Mouse (Mus musculus): Measurements from ENCODE around the gene Gm20388. TPM values are rescaled to one million over a fixed set of nuclear protein-coding genes. Genes with fewer than 3 reads are reported as not detected.

Gene Gm20388
- polyA plus RNA-seq, 1 experiment from 2014 or later, result 5.5 TPM

- H3K4me2 ChIP-seq, result no peak overlapping the region
- ATAC-seq (ENCODE audit: borderline replicate concordance, extremely low read depth, low FRiP score, low TSS enrichment), result peak; percentile 88
- peaks cover 21% of the 10 kb centered on the region for H3K4me1 ChIP-seq
- H3K36me3 ChIP-seq, result no peaks in the 10 kb centered on the region
- peaks cover 20% of the 10 kb centered on the region for H3K27me3 ChIP-seq
- H3K27ac ChIP-seq, result peak overlapping the region; percentile 41; the same call in 1 of the 2 replicates
- 15% methylated on average over 8 of the region's 8 CpGs for WGBS
- no peak overlapping the region for H3K9ac ChIP-seq
- H3K9me3 ChIP-seq, result no peaks in the 10 kb centered on the region
- H3K4me3 ChIP-seq, result no peak overlapping the region
These were observed 1253.4 kb downstream of the Gm20388 start for GRCm38 (mm10) chr8:121164017-121164469.

- no peak overlapping the region for H3K9ac ChIP-seq
- no peak overlapping the region for H3K4me2 ChIP-seq
- no peaks in the 10 kb centered on the region for H3K36me3 ChIP-seq
- H3K4me3 ChIP-seq, result no peak overlapping the region
- H3K27ac ChIP-seq, result no peak overlapping the region
- peaks cover 36% of the 10 kb centered on the region for H3K4me1 ChIP-seq
- no peaks in the 10 kb centered on the region for H3K27me3 ChIP-seq
- WGBS, result 54% methylated on average over 5 of the region's 5 CpGs
- H3K9me3 ChIP-seq, result no peaks in the 10 kb centered on the region
- ATAC-seq (ENCODE audit: borderline replicate concordance, extremely low read depth, low FRiP score, low TSS enrichment), result no peak
These were observed 1257.4 kb downstream of the Gm20388 start for GRCm38 (mm10) chr8:121168033-121168432.

- H3K9ac ChIP-seq, result no peak overlapping the region
- H3K27ac ChIP-seq, result no peak overlapping the region
- WGBS, result 31% methylated on average over 7 of the region's 7 CpGs
- no peaks in the 10 kb centered on the region for H3K36me3 ChIP-seq
- H3K4me2 ChIP-seq, result peak overlapping the region; percentile 19; the same call in 1 of the 2 replicates
- H3K27me3 ChIP-seq, result no peaks in the 10 kb centered on the region
- no peak overlapping the region for H3K4me3 ChIP-seq
- no peaks in the 10 kb centered on the region for H3K9me3 ChIP-seq
- no peak for ATAC-seq (ENCODE audit: borderline replicate concordance, extremely low read depth, low FRiP score, low TSS enrichment)
- H3K4me1 ChIP-seq, result peaks cover 26% of the 10 kb centered on the region
These were observed 1259.5 kb downstream of the Gm20388 start for GRCm38 (mm10) chr8:121170116-121170515.

GRCm38 (mm10) chr8:121170626-121171552 lies 1260.2 kb downstream of the Gm20388 start:
- H3K9me3 ChIP-seq, result no peaks in the 10 kb centered on the region
- no peak for ATAC-seq (ENCODE audit: borderline replicate concordance, extremely low read depth, low FRiP score, low TSS enrichment)
- H3K4me2 ChIP-seq, result peak overlapping the region; percentile 19; the same call in 1 of the 2 replicates
- peaks cover 34% of the 10 kb centered on the region for H3K4me1 ChIP-seq
- no peak overlapping the region for H3K4me3 ChIP-seq
- H3K27ac ChIP-seq, result no peak overlapping the region
- no peaks in the 10 kb centered on the region for H3K36me3 ChIP-seq
- no peak overlapping the region for H3K9ac ChIP-seq
- 37% methylated on average over 27 of the region's 27 CpGs for WGBS
- H3K27me3 ChIP-seq, result no peaks in the 10 kb centered on the region

- Histone ChIP-seq H3K36me3 (no peaks in the 10 kb centered on the region), H3K4me2 (no peak overlapping the region), H3K4me1 (peaks cover 40% of the 10 kb centered on the region), H3K9ac (no peak overlapping the region), H3K9me3 (no peaks in the 10 kb centered on the region), H3K4me3 (no peak overlapping the region), H3K27me3 (no peaks in the 10 kb centered on the region), H3K27ac (no peak overlapping the region)
- 65% methylated on average over 8 of the region's 8 CpGs for WGBS
- ATAC-seq (ENCODE audit: borderline replicate concordance, extremely low read depth, low FRiP score, low TSS enrichment), result no peak
These were observed 1261.9 kb downstream of the Gm20388 start for GRCm38 (mm10) chr8:121172567-121172966.

GRCm38 (mm10) chr8:121174178-121174577 lies 1263.5 kb downstream of the Gm20388 start:
- Histone ChIP-seq H3K27ac (no peak overlapping the region), H3K9me3 (no peaks in the 10 kb centered on the region), H3K4me1 (peaks cover 40% of the 10 kb centered on the region), H3K4me3 (no peak overlapping the region), H3K9ac (no peak overlapping the region), H3K27me3 (no peaks in the 10 kb centered on the region; the same call in 1 of the 2 replicates), H3K36me3 (no peaks in the 10 kb centered on the region), H3K4me2 (peak overlapping the region; percentile 26; the same call in 1 of the 2 replicates)
- ATAC-seq (ENCODE audit: borderline replicate concordance, extremely low read depth, low FRiP score, low TSS enrichment), result no peak
- WGBS, result 60% methylated on average over 10 of the region's 10 CpGs

GRCm38 (mm10) chr8:121174721-121175539 lies 1264.3 kb downstream of the Gm20388 start:
- peak overlapping the region; percentile 26; the same call in 1 of the 2 replicates for H3K4me2 ChIP-seq
- peaks cover 39% of the 10 kb centered on the region for H3K4me1 ChIP-seq
- WGBS, result 20% methylated on average over 30 of the region's 30 CpGs
- no peak for ATAC-seq (ENCODE audit: borderline replicate concordance, extremely low read depth, low FRiP score, low TSS enrichment)
- H3K27me3 ChIP-seq, result no peaks in the 10 kb centered on the region; the same call in 1 of the 2 replicates
- no peak overlapping the region for H3K9ac ChIP-seq
- no peaks in the 10 kb centered on the region for H3K9me3 ChIP-seq
- H3K36me3 ChIP-seq, result no peaks in the 10 kb centered on the region
- H3K27ac ChIP-seq, result no peak overlapping the region
- no peak overlapping the region for H3K4me3 ChIP-seq

GRCm38 (mm10) chr8:121175540-121176090 lies 1265.0 kb downstream of the Gm20388 start:
- 68% methylated on average over 8 of the region's 8 CpGs for WGBS
- Histone ChIP-seq H3K36me3 (no peaks in the 10 kb centered on the region), H3K4me3 (no peak overlapping the region), H3K4me1 (peaks cover 35% of the 10 kb centered on the region), H3K27ac (no peak overlapping the region), H3K4me2 (0 out of 2 replicates have a peak overlapping the region, but pooled peaks have one; percentile 26), H3K9me3 (no peaks in the 10 kb centered on the region), H3K9ac (no peak overlapping the region), H3K27me3 (no peaks in the 10 kb centered on the region; the same call in 1 of the 2 replicates)
- peak; percentile 21; the same call in 1 of the 2 replicates for ATAC-seq (ENCODE audit: borderline replicate concordance, extremely low read depth, low FRiP score, low TSS enrichment)

GRCm38 (mm10) chr8:121176291-121176690 lies 1265.7 kb downstream of the Gm20388 start:
- WGBS, result 24% methylated on average over 3 of the region's 3 CpGs
- H3K9ac ChIP-seq, result no peak overlapping the region
- ATAC-seq (ENCODE audit: borderline replicate concordance, extremely low read depth, low FRiP score, low TSS enrichment), result no peak
- no peak overlapping the region for H3K4me3 ChIP-seq
- H3K9me3 ChIP-seq, result no peaks in the 10 kb centered on the region
- H3K4me2 ChIP-seq, result no peak overlapping the region
- peaks cover 35% of the 10 kb centered on the region for H3K4me1 ChIP-seq
- H3K36me3 ChIP-seq, result no peaks in the 10 kb centered on the region
- no peaks in the 10 kb centered on the region; the same call in 1 of the 2 replicates for H3K27me3 ChIP-seq
- H3K27ac ChIP-seq, result no peak overlapping the region

GRCm38 (mm10) chr8:121180474-121181284 lies 1270.0 kb downstream of the Gm20388 start:
- Histone ChIP-seq H3K4me3 (no peak overlapping the region), H3K4me1 (peaks cover 24% of the 10 kb centered on the region; the same call in 1 of the 2 replicates), H3K9me3 (no peaks in the 10 kb centered on the region), H3K36me3 (no peaks in the 10 kb centered on the region), H3K27ac (no peak overlapping the region), H3K4me2 (no peak overlapping the region), H3K9ac (no peak overlapping the region), H3K27me3 (no peaks in the 10 kb centered on the region; the same call in 1 of the 2 replicates)
- ATAC-seq (ENCODE audit: borderline replicate concordance, extremely low read depth, low FRiP score, low TSS enrichment), result no peak
- WGBS, result 46% methylated on average over 21 of the region's 21 CpGs

All from lung, embryonic 15.5 days (tissue).